Mouse (Mus musculus) midbrain, embryonic 11.5 days (tissue): Measurements from ENCODE around the gene Xpnpep2. TPM values are rescaled to one million over a fixed set of nuclear protein-coding genes. Genes with fewer than 3 reads are reported as not detected.
A peak's percentile ranks its signal among the peaks of the same experiment; 100 is the strongest.

Experiments used
- ATAC-seq: fragments of 200-750 bp; cut with Nextera tagmentation; 2 replicates; pipeline ENCODE4 v1.8.0; 2017; ENCODE audit warnings: moderate TSS enrichment, moderate library complexity; ENCODE audit not compliant: low FRiP score
- DNase-seq: peaks from one replicate; pipeline ENCODE4 v3.0.0; 2015; ENCODE audit warnings: low spot score; ENCODE audit errors: missing footprints
- H3K27ac ChIP-seq: fragments of 300-500 bp; sonication (generic); 2 replicates; pipeline ENCODE4 v1.5.1; 2014; ENCODE audit warnings: low read depth, low read length
- H3K27me3 ChIP-seq: fragments of 300-500 bp; sonication (generic); 2 replicates; pipeline ENCODE4 v1.6.1; 2014; ENCODE audit warnings: mild to moderate bottlenecking, low read length, moderate library complexity, mixed read lengths; ENCODE audit not compliant: control insufficient read depth, insufficient read depth
- H3K36me3 ChIP-seq: fragments of 300-500 bp; sonication (generic); 2 replicates; pipeline ENCODE4 v1.6.1; 2014; ENCODE audit warnings: mild to moderate bottlenecking, low read length, moderate library complexity, mixed read lengths; ENCODE audit not compliant: control insufficient read depth, insufficient read depth
- H3K4me1 ChIP-seq: fragments of 300-500 bp; sonication (generic); 2 replicates; pipeline ENCODE4 v1.6.1; 2014; ENCODE audit warnings: low read length; ENCODE audit not compliant: control insufficient read depth, insufficient read depth
- H3K4me2 ChIP-seq: fragments of 300-500 bp; sonication (generic); 2 replicates; pipeline ENCODE4 v1.6.1; 2014; ENCODE audit warnings: mild to moderate bottlenecking, moderate library complexity
- H3K4me3 ChIP-seq: fragments of 300-500 bp; sonication (generic); 2 replicates; pipeline ENCODE4 v1.5.1; 2014; ENCODE audit warnings: low read depth, low read length
- H3K9ac ChIP-seq: fragments of 300-500 bp; sonication (generic); 2 replicates; pipeline ENCODE4 v1.6.1; 2014; ENCODE audit warnings: low read length
- H3K9me3 ChIP-seq: fragments of 300-500 bp; sonication (generic); 2 replicates; pipeline ENCODE4 v1.6.1; 2016; ENCODE audit warnings: low read length; ENCODE audit not compliant: control insufficient read depth
- WGBS: fragments of 180-500 bp; shearing (Covaris S2); extraction: QIAGEN DNeasy Blood & Tissue Kit; methylation state at CpG from one replicate; pipeline ENCODE4 v1.1.7; 2014; 5-methylcytosine and 5-hydroxymethylcytosine counted together
- polyA plus RNA-seq: library from polyadenylated mRNA; unstranded; fragments of >200 nt; fragmentation: Nextera tagmentation; extraction: Ambion mirVana; gene quantifications from 2 replicates; pipeline ENCODE4 v1.2.1, GENCODE M21; 2014

Xpnpep2 gene
- polyA plus RNA-seq, 1 experiment from 2014 or later: 2.9 TPM

- Histone ChIP-seq H3K9ac (no peak overlapping the region), H3K4me1 (no peaks in the 10 kb centered on the region), H3K27ac (no peak overlapping the region), H3K4me2 (no peak overlapping the region), H3K27me3 (no peaks in the 10 kb centered on the region), H3K9me3 (no peaks in the 10 kb centered on the region), H3K4me3 (no peak overlapping the region), H3K36me3 (no peaks in the 10 kb centered on the region)
- ATAC-seq (no peak), DNase-seq (no peak)
- WGBS: 81% methylated on average over 3 of the region's 3 CpGs
These were observed 761 bp downstream of the Xpnpep2 start for GRCm38 (mm10) chrX:48109316-48109655.

GRCm38 (mm10) chrX:48119294-48119693 lies 10.8 kb downstream of the Xpnpep2 start:
- Histone ChIP-seq H3K9ac (no peak overlapping the region), H3K27ac (no peak overlapping the region), H3K9me3 (no peaks in the 10 kb centered on the region), H3K4me2 (no peak overlapping the region), H3K27me3 (no peaks in the 10 kb centered on the region), H3K4me3 (no peak overlapping the region), H3K36me3 (no peaks in the 10 kb centered on the region), H3K4me1 (no peaks in the 10 kb centered on the region)
- DNase-seq: no peak
- ATAC-seq: no peak

GRCm38 (mm10) chrX:48124132-48125071 lies 15.9 kb downstream of the Xpnpep2 start:
- 27% methylated on average over 17 of the region's 17 CpGs for WGBS
- ATAC-seq (peak; percentile 48; the same call in 1 of the 2 replicates), DNase-seq (peak; percentile 90)
- Histone ChIP-seq H3K9me3 (no peaks in the 10 kb centered on the region), H3K4me2 (no peak overlapping the region), H3K36me3 (no peaks in the 10 kb centered on the region), H3K9ac (no peak overlapping the region), H3K4me3 (no peak overlapping the region), H3K4me1 (no peaks in the 10 kb centered on the region), H3K27ac (no peak overlapping the region), H3K27me3 (no peaks in the 10 kb centered on the region)

GRCm38 (mm10) chrX:48126903-48127476 lies 18.5 kb downstream of the Xpnpep2 start:
- H3K36me3 ChIP-seq: no peaks in the 10 kb centered on the region
- no peaks in the 10 kb centered on the region for H3K9me3 ChIP-seq
- DNase-seq (no peak), ATAC-seq (no peak)
- no peak overlapping the region for H3K9ac ChIP-seq
- no peaks in the 10 kb centered on the region for H3K4me1 ChIP-seq
- H3K4me2 ChIP-seq: no peak overlapping the region
- H3K27ac ChIP-seq: no peak overlapping the region
- H3K27me3 ChIP-seq: no peaks in the 10 kb centered on the region
- WGBS: 74% methylated on average over 6 of the region's 6 CpGs
- no peak overlapping the region for H3K4me3 ChIP-seq

- no peak overlapping the region for H3K4me3 ChIP-seq
- WGBS: 86% methylated on average over 6 of the region's 6 CpGs
- DNase-seq (no peak), ATAC-seq (no peak)
- no peaks in the 10 kb centered on the region for H3K9me3 ChIP-seq
- no peak overlapping the region for H3K27ac ChIP-seq
- no peaks in the 10 kb centered on the region for H3K27me3 ChIP-seq
- H3K36me3 ChIP-seq: no peaks in the 10 kb centered on the region
- H3K9ac ChIP-seq: no peak overlapping the region
- H3K4me2 ChIP-seq: no peak overlapping the region
- H3K4me1 ChIP-seq: no peaks in the 10 kb centered on the region
These were observed 19.1 kb downstream of the Xpnpep2 start for GRCm38 (mm10) chrX:48127502-48128218.

- no peaks in the 10 kb centered on the region for H3K36me3 ChIP-seq
- DNase-seq (no peak), ATAC-seq (no peak)
- H3K4me1 ChIP-seq: no peaks in the 10 kb centered on the region
- no peak overlapping the region for H3K9ac ChIP-seq
- H3K27me3 ChIP-seq: no peaks in the 10 kb centered on the region
- no peak overlapping the region for H3K27ac ChIP-seq
- no peak overlapping the region for H3K4me2 ChIP-seq
- H3K9me3 ChIP-seq: no peaks in the 10 kb centered on the region
- 100% methylated on average over 1 of the region's 1 CpGs for WGBS
- no peak overlapping the region for H3K4me3 ChIP-seq
These were observed 20.6 kb downstream of the Xpnpep2 start for GRCm38 (mm10) chrX:48129167-48129566.

GRCm38 (mm10) chrX:48136935-48137334 lies 28.4 kb downstream of the Xpnpep2 start:
- Histone ChIP-seq H3K4me3 (no peak overlapping the region), H3K36me3 (no peaks in the 10 kb centered on the region), H3K27ac (no peak overlapping the region), H3K27me3 (no peaks in the 10 kb centered on the region), H3K9ac (no peak overlapping the region), H3K4me1 (no peaks in the 10 kb centered on the region; the same call in 1 of the 2 replicates), H3K9me3 (no peaks in the 10 kb centered on the region), H3K4me2 (no peak overlapping the region)
- 82% methylated on average over 4 of the region's 4 CpGs for WGBS
- ATAC-seq (no peak), DNase-seq (no peak)

- H3K4me2 ChIP-seq: no peak overlapping the region
- DNase-seq: no peak
These were observed 29.5 kb downstream of the Xpnpep2 start for GRCm38 (mm10) chrX:48138011-48138410.

More at GRCm38 (mm10) chrX:48138011-48138410, 29.5 kb downstream of the Xpnpep2 start:
- no peak overlapping the region for H3K4me3 ChIP-seq
- H3K9me3 ChIP-seq: no peaks in the 10 kb centered on the region
- no peak for ATAC-seq
- H3K27me3 ChIP-seq: no peaks in the 10 kb centered on the region
- H3K4me1 ChIP-seq: no peaks in the 10 kb centered on the region; the same call in 1 of the 2 replicates
- no peaks in the 10 kb centered on the region for H3K36me3 ChIP-seq
- no peak overlapping the region for H3K9ac ChIP-seq
- WGBS: 63% methylated on average over 6 of the region's 6 CpGs
- H3K27ac ChIP-seq: no peak overlapping the region
